Mouse (Mus musculus) c-Kit-positive CD71-positive TER-119-positive erythroid progenitor cells, embryonic 14.5 days (primary cell): ENCODE measurements around the gene Sv2b.
"Not testable (repeated sequence)": the region's sequence is repeated elsewhere in the genome, so short reads cannot be mapped to it uniquely, and the experiment has no call there.

Experiments
- DNase-seq: peaks from one replicate; pipeline ENCODE4 v3.0.0-alpha.2; 2013; ENCODE audit warnings: low spot score

The Sv2b gene

DNA sequence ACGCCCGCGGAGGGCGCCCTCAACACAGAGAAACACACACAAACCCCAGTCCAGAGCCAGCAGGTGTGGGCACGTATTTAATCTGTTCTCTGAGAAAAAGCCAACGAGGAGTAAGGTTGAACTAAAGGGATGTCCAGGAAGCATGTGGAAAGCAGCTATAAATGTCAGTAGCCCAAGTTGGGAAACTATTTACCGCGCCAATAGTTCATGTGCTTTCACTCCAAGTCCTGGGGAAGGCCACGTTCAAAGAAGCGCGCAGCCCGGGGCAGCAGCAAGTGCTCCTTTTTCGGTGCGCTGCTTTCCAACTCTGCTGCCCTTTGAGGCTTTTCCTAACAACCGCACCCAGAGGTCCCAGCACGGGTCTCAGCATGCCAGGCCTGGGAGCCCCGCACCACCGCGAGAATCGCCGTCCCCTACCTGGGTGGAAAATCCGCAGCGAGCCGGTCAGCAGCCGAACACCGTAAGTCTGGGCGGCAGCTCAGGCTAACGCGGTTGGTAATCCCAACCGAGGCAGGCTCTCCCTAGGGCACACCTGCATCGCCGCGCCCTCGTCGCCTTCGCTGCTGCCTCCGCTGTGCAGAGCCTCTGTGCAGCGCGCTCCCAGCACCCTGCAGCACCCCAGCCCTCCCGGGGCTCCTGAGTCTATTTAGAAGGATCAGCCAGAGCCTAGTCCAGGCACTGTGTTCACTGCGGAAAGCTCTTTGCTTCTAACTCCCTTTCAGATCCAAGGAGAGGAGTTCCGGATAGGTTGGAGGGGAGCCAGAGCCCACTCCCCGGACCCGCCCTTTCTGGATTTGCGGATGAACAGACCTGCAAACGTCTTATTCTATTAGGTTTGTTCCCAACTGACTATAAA lies at the start of gene Sv2b:
Sv2b (minus strand) TSS at position 806 of the 856 bp plus-strand sequence.
- no peak for DNase-seq

DNA sequence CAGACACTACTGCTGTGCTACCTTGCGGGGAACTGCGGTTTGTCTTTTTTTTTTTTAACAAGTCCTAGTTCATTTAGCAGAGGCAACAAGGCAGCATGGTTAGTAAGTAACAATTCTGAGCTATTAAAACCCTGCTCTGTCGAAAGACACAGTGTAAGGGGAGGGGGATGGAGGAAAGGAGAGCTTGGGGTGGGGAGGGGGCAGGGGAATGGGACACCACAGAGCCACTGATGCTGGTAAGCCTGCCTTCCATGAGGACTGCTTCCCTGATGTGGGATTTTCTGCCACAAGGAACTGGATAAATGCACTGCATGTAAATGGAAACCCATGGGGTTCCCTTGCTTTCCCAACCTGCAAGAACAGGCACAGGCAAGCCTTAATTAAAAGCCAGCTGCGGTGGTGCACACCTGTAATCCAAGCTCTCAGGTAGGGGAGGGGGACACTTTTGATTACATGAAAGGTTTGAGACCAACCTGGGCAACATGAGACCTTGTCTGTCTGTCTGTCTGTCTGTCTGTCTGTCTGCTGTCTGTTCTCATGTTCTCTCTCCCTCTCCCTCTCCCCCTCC lies 49.3 kb upstream of the Sv2b start:
- no peak for DNase-seq

DNA sequence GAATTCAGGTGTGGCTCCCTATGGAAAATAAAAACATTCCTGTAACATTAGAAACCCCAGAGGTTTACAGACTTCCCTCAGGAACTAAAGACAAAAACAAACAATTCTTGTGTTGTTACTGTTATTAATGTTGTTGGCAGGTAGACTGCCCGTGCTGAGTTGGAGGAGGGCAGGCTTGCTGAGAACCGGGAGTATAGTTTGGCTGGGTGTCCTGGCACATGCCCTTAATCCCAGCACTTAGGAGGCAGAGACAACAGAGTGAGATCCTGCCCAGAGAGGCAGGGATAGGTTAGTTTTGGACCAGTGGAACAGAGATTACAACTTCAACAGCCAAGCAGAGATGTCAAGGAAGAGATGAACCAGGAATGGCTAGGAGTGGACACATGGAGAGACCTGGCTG lies 46.5 kb upstream of the Sv2b start:
- no peak for DNase-seq

DNA sequence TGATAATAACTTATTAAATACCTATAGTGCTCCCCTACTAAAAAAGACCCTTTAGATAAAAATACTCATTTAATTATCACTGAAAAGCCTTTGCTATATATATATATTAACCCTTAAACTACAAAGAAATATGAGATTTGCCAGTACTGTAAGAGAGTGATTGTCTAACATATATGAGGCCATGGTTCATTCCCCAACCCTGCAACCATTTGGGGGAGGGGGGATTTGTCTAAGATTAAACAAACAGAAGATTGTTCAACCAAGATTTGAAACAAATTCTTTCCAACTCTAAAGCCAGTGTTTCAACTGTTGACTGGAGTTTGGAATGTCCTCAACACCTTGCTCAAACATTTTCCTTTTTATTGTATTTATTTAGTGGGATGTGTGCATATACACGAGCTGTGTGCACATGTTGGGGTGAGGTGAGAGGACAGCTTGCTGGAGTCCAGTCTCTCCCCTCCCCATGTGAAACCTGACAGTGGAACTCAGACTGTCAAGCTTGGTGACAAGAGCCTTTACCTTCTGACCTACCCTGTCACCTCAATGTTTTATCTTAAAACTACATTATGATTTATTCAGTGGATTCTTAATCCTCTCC lies 43.8 kb upstream of the Sv2b start:
- no peak for DNase-seq

DNA sequence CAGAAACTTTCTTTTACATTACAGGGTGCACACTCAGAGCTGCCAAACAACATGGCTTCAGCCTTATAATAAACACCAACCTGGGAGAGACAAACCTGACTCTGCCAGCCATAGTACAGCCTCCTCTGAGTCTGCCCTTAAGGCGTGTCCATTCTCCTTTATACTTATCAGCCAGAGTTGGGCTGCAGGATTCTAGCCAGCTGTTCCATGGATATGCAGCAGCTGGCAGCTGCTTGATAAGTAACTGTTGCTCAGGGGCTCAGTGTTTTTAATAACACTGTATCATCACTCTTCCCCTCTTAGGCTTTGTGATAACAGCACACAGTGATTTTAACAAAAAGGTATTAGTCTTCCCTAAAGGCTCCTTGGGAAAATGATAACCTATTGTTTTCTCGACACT lies 41.1 kb upstream of the Sv2b start:
- peak; percentile 34 for DNase-seq

DNA sequence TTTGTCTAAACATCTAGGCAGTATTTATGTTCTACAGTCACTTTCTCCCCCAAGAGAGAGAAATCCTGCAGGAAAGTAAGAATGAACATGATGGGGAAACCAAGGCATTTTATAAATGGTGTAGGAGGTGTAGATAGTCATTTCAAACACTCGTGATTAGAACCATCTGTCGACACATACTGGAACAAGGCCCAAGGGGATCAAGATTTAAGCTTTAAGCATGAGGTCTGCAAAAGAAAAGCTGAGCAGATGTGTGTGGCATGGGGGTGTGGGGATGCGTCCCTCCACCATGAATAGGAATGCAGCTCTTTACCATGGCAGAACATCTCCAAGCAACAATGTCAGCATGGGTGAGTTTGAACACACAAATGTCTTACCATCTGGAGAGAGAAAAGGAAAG lies 23.2 kb upstream of the Sv2b start:
- DNase-seq: no peak

DNA sequence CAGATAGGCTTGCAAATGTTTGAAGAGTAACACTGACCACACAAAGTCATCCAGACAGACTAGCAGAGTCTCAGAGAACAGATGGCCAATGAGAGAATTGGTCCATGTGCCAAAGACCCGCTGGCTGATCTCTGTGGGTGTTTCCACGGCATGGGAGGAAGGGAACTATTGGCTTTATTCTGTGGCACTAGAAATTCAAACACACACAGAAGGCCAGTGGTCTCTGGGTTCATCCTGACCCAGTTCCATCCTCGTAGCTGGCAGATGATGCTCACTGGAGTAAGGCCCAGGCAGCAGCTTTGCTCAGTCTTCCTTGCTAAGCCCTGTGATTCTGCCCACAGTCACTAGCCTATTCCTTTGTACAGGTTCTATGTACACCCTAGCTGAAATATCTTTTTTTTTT lies 20.7 kb upstream of the Sv2b start:
- DNase-seq: no peak

DNA sequence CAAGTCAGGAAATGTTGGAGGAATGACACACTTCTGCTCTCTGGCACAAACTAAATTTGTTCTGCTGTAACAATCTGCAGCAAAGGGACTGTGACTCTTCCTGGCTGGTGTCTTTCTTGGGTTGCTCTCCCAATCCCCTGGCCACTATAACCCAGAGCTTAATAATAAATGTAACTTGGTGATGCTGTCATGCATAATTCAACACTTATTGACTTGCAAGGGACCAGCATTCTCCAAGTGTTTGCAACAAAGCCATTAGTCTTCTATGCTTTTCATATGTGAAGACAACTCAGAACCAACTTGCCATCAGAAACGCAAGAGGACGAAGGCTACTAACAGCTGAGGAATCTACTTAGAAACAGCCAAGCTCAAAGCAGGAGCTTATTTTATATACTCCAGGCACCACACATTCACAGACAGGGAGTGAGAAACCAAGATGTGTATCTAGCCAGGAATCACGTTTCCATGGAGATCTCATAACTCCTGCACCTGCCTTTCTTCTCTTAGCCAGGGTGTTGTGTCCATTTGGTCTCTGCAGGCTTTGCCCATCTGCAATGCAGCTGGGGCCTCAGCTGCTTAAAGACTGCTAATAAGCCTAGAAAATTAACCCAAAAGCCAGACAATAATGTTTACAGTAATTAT lies 19.8 kb upstream of the Sv2b start:
- DNase-seq: no peak

DNA sequence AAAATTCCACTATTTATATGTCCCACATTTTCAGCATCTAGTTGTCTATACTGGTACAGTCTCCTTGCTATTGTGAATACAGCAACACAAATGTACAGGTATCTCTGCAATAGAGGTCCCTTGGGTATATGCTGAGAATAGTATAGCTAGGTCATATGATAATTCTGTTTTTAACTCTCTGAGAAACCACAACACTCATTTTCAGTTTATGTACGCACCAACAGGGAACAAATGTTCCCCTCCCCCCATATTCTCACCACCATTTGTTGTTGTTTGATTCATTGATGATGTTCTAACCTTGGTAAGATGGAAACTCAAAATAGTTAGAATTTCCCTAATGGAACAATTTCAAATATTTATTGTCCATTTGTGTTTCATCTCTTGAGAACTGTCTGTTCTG lies 16.2 kb upstream of the Sv2b start:
- DNase-seq: no peak

DNA sequence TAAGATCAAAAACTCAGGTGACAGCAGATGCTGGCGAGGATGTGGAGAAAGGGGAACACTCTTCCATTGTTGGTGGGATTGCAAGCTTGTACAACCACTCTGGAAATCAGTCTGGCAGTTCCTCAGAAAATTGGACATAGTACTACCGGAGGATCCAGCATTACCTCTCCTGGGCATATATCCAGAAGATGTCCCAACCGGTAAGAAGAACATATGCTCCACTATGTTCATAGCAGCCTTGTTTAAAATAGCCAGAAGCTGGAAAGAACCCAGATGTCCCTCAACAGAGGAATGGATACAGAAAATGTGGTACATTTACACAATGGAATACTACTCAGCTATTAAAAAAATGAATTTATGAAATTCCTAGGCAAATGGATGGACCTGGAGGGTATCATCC lies 13.7 kb upstream of the Sv2b start:
- DNase-seq: not testable (repeated sequence)

DNA sequence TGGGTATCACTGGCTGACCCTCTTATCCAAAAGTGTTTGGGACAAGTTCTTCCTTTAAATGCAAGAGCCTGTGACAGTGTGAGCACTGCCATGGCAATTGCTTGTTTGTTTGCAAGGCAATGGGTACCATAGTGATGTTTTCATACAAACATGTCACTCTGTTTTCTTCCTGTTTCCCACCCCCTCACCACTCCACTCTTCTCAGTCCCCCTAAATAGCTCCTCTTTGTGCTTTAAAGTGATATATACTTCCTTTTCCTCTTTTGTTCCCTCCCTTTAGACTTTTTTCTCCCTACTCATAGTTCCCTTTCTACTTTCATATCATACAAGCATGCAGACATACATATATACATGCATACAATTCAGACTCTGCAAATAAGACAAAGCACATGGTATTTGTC lies 10.9 kb upstream of the Sv2b start:
- no peak for DNase-seq

DNA sequence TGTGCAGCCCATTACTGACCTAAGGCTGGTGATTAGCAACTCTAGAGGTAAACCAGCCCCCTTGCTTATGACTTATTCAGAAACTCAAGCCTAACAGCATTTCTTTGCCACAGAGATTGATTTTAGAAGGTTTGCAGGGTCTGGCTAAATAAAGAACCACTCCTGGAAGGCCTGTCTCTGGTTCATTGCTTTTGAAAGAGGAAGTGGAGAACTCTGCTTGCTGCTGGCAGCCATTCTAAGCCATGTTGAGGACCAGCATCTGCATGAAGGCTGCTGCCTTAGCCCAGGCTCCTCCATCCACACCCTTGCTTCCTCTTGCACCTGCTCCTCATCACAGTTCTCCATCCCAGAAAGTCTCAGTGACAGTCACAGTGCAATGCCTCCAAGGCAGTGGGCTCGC lies 9.3 kb upstream of the Sv2b start:
- DNase-seq: no peak

DNA sequence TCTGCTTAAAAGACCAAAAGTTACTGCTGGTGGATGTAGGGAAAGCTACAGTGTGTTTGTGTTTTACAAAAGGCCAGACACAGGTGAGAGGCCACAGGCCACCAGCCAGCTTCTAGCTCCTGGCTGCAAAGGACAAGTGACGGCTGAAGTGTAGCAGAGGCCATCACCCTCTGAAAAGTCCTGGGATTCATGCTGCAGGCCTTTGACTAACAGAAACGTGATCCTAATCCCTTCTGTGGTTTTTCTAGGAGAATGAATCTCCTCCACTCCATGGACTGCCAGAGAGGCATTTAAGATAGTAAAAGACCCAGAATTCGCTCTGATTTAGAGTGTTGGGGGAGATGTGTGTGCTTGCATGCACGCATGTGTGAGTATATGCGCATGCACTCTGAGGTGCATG lies 5.8 kb upstream of the Sv2b start:
- DNase-seq: no peak

DNA sequence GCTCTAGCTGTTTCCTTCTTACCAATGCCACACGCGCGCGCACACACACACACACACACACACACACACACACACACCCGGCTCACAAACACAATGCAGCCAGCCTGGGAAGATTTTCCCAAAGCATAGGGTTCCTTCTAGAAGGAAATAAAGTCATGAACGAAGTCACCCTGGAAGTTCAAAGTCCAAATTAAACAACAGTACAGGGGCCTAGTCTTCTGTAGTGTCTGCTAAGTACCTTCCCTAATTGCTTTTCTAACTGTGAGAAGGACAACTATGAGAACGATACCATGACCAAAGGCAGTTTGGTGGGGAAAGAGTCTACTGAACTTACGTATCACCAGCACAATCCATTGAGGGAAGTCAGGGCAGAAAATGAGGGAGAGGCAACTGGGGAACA lies 508 bp upstream of the Sv2b start:
- no peak for DNase-seq

DNA sequence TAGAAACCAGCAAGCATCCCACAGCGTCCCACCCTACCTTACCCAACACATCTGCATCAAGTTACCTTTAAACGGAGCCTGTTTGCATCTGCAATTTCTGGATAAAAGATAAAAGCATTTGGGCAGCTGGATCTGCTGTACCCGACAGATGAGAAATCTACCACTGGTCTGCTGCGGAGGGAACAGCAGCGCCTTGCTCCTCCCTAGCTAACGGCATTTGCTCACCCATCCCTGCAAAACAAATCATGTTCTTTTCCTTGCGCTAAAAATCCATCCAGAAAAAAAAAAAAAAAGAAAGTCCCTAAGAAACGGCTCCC lies 964 bp downstream of the Sv2b start:
- no peak for DNase-seq

DNA sequence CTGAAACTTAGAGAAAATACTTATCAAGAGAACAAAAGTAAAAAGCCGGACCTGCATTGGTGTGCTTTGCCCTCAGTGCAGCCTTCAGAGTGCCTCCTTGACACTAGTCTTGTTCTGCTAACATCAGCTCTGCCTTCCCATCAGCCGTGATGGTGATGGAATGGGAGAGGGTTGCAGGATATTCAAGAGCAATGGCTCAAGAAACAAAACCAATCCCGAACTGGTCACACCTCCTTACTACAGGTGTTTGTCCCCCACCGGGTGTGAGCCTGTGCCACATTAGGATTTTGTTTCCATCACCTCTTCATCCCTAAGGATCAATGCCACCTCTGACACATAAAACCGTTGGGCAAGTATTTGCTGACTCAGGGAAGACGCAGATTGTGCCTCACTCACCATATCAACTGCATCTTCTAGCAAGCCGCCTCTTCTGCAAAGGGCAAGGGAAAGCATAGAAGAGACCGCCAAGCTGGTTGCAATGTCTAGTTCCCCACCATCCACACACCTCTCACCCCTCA lies 1.4 kb downstream of the Sv2b start:
- no peak for DNase-seq

DNA sequence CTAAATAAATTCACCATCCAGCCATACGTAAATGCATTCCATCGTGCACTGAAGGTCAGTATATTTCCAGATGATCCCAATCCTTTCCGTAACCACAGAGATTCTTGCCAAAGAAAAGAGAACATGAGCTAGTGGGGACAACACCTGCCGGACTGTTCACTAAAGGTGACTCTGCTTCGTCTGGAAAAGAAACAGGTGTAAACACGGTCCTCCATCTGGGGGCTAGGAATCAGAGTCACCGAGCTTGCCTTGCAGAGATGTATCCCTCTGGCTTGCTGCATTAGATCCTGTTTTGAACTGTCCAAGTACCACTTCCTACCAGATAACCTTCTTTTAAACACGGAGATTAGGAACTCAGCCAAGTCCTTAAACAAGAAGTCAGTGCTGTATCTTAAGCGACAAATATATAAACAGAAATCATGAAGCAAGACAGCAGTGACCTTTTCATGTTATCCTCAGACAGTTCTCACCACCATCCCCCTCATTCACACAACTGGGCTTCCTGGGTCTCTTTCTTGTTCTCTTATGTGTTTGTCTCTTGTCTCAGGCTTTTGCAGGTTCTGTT lies 3.1 kb downstream of the Sv2b start:
- no peak for DNase-seq

DNA sequence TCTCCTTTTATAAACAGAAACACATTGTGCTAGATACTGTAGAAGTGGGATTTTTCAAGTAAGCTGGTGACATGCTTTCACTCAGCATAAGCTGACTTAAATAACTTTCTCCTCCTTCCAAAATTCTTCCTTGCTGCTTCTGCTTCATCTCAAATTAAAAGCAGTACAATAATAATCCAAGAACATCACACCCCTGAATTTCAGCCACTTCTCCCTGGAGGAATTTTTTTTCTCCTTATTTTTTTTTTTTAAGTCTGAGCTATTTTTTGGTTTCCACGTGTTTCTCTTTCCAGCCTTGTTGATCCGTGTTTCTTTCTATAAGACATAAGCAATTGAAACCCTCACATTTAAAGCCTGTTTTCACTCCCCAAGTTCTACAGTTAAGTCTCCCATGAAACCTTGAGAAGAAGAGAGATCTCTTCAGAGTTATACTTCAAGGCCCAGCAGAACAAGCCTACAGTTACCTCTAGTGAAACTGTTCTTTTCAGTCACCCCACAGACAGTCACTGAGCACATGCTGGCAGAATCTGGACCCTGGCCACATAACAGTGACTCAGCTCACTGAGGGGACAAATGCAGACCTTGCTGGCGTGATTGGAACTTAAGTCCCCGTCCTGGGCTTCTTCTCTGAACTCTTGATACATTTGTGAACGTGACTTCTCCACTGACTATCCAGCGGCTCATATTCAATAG lies 6.4 kb downstream of the Sv2b start:
- no peak for DNase-seq

DNA sequence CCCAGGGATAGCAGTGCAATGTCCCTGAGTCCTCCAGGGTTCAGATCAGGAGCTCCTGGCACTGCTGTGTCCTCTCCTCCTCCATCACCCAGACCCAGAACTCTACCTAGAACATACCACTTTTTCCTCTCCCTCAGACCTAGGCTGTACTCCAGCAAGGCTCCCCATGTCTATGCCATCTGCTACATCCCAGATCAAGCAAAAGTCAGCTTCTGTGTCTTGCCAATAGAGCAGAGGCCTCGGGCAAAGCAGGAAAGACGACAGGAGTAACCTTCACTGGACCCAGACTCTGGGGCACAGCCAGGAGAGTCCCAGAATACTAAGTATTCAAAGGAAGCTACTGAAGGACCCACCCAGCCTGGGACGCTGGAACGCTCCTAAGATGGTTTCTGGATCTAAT lies 9.8 kb downstream of the Sv2b start:
- DNase-seq: no peak

DNA sequence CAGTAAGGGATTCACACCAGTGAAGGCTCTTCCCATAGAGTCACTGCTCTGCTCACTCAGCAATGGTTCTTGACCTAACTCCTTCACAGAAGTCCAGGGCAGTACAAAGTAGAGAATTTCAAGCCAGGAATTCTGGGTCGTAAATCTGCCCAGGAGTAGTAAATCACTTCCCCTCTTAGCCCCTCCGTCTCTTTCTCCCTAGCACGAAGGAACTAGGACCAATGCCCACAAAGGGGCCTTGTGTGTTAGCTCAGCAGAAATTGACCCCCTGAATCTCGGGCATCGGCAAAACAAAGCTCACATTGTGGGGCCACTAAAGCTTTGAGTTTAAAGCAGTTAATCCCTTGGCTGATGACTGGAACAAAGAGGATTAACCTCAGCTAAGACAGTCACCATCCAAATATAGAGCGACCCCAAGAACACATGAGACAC lies 12.4 kb downstream of the Sv2b start:
- no peak for DNase-seq

DNA sequence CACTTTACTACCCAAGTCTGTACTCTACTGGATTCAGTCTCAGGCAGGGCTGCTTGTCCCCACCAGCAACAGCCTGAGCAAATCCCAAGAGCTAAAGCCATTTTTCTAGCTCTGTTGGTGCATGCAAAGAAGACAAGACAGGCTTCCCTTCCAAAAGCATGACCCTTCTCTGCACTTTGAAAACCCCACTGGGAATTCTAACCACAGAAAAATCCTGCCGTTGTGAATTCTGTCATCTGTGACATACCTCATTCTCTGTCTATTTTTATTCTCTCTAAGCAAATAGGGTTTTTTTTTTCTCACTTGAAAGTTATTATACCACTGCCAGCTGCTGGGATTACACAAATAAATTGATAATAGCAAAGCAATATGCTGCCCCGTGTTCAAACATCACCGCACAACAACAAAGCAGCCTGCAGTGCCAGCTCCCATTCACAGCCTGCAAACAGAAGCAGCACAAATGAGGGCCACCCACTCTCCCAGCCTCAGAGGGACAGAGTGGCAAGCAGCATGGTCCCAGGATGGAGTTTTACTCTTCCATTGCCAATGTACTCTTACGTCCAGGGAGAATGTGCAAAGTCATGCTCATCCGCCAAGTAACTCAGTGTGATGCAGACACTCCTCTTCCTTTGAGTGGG lies 13.7 kb downstream of the Sv2b start:
- DNase-seq: no peak

DNA sequence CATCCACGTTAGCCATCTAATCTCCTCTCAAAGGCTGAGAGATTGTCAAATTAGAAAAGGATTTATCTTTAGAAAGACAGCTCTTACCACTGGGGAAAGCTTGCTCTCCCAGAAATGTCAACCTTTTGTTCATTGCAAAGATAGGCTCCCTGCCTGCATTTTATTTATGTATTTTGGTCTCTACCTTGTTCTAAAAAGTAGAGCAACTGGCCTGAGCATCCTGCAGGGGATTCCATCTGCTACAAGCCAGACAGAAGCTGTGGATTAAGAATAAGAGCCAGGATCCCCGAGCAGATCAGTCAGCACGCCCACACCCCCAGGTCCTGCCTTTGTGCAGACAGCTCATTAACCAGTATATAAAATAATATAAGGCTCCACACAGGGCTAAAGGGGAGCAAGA lies 16.8 kb downstream of the Sv2b start:
- DNase-seq: no peak
